Mouse (Mus musculus) thymus, adult 2 months (tissue): ENCODE data around the gene Ccna1.

Experiments
- CTCF ChIP-seq: fragments of 200-500 bp; IDR thresholded peaks from 2 replicates; pipeline ENCODE4 v1.5.1; 2012; ENCODE audit warnings: mild to moderate bottlenecking, control low read depth, low read length, moderate library complexity, borderline replicate concordance; ENCODE audit not compliant: control insufficient read depth, poor library complexity, insufficient read depth; ENCODE audit errors: extremely low read depth
- POLR2A ChIP-seq: fragments of 200-500 bp; IDR thresholded peaks from 2 replicates; pipeline ENCODE4 v1.6.1; 2012; ENCODE audit warnings: mild to moderate bottlenecking, low read length, control low read depth, moderate library complexity; ENCODE audit not compliant: control insufficient read depth, poor library complexity, insufficient read depth; ENCODE audit errors: extremely low read depth

DNA sequence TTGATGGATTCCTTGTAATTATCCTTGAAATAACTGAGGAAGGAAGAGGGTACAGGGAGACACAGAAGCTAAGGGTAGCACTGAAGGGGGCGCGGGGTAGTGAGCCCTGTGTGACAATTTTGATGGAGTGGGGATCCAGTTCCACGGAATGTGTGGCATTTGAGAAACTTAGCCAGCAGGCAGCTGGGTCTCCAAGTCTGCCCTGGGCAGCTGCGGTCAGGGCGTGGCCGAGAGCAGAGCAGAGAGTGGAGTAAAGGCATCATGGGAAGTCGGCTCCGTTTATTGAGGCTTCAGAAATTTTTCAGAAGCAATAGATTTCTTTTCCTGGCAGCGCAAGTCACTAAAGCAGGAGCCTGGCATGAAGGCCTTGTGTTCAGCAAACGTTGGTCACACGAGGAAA lies 43.7 kb upstream of the Ccna1 start:
- TF ChIP-seq CTCF: no peak
- TF ChIP-seq POLR2A: no peak
